Mouse (Mus musculus) forebrain, embryonic 15.5 days (tissue): Measurements from ENCODE around the gene Arnt2. TPM values are rescaled to one million over a fixed set of nuclear protein-coding genes. Genes with fewer than 3 reads are reported as not detected.
A peak's percentile ranks its signal among the peaks of the same experiment; 100 is the strongest.

Experiments used
- ATAC-seq: fragments of 200-750 bp; cut with Nextera tagmentation; replicated peaks from 2 replicates; pipeline ENCODE4 v1.8.0; 2017; ENCODE audit warnings: mild to moderate bottlenecking, moderate TSS enrichment, moderate library complexity
- H3K27ac ChIP-seq: fragments of 300-500 bp; sonication (generic); replicated peaks from 2 replicates; pipeline ENCODE4 v1.5.1; 2015; ENCODE audit warnings: mild to moderate bottlenecking, inconsistent platforms
- H3K27me3 ChIP-seq: fragments of 300-500 bp; sonication (generic); 2 replicates; pipeline ENCODE4 v1.6.1; 2015; ENCODE audit warnings: inconsistent platforms
- H3K36me3 ChIP-seq: fragments of 300-500 bp; sonication (generic); 2 replicates; pipeline ENCODE4 v1.6.1; 2015; ENCODE audit warnings: mild to moderate bottlenecking, inconsistent platforms
- H3K4me1 ChIP-seq: fragments of 300-500 bp; sonication (generic); 2 replicates; pipeline ENCODE4 v1.6.1; 2015; ENCODE audit warnings: inconsistent platforms
- H3K4me2 ChIP-seq: fragments of 300-500 bp; sonication (generic); replicated peaks from 2 replicates; pipeline ENCODE4 v1.6.1; 2015; ENCODE audit warnings: mild to moderate bottlenecking, inconsistent platforms
- H3K4me3 ChIP-seq: fragments of 300-500 bp; sonication (generic); 2 replicates; pipeline ENCODE4 v1.5.1; 2015; ENCODE audit warnings: mild to moderate bottlenecking, inconsistent platforms
- H3K9ac ChIP-seq: fragments of 300-500 bp; sonication (generic); replicated peaks from 2 replicates; pipeline ENCODE4 v1.6.1; 2015; ENCODE audit warnings: mild to moderate bottlenecking, inconsistent platforms
- H3K9me3 ChIP-seq: fragments of 300-500 bp; sonication (generic); 2 replicates; pipeline ENCODE4 v1.6.1; 2016; ENCODE audit warnings: inconsistent platforms
- WGBS: fragments of 180-500 bp; shearing (Covaris S2); methylation state at CpG from one replicate; pipeline ENCODE4 v1.1.7; 2015; ENCODE audit warnings: mixed read lengths; 5-methylcytosine and 5-hydroxymethylcytosine counted together
- polyA plus RNA-seq: library from polyadenylated mRNA; unstranded; fragments of >200 nt; fragmentation: Nextera tagmentation; extraction: Ambion mirVana; gene quantifications from 2 replicates; pipeline ENCODE4 v1.2.1, GENCODE M21; 2015

Arnt2 gene
- polyA plus RNA-seq, 1 experiment from 2014 or later: 61.2 TPM

DNA sequence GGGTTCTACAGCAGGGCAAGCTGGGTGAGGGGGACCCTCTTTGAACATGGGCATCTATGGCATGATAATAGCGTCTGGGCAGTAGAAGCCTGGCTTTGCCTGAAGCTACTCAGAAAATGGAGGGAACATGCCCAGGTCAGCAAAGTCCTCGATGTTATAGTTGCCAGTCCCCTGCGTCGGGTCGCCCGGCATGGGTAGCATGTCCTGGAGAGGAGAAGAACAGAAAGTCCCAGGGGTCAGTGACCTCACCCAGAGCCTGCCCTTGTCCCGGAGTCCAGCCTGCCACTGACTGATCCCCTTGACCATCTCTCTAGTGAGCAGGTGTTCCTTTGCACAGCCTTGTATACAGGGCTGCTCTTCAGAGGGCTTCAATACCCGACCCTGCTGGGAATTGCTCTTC lies 160.0 kb downstream of the Arnt2 start:
- Histone ChIP-seq H3K4me2 (no peak overlapping the region), H3K36me3 (peaks cover 38% of the 10 kb centered on the region; the same call in 1 of the 2 replicates), H3K9me3 (no peaks in the 10 kb centered on the region), H3K9ac (no peak overlapping the region), H3K4me3 (no peak overlapping the region), H3K27me3 (no peaks in the 10 kb centered on the region), H3K27ac (no peak overlapping the region), H3K4me1 (no peaks in the 10 kb centered on the region)
- WGBS: 90% methylated on average over 8 of the region's 8 CpGs
- ATAC-seq: no peak

DNA sequence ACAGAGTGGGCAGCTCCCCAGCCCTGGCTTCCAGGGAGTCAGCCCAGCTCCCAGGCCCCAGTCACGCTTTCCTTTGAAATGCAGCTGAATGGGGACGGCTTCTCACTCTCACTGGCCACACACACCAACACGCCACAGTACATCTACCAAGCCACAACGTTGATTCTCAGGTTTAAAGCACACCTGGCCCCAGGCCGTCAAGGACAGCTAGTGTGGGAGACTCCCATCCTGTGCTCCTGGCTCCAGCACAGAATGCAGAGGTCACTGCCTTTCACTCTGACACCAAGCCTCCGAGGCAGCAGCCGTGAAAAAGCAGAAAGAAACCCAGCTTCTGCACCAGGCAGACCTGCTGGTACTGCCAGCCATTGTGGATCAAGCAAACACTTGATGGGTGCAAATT lies 160.6 kb downstream of the Arnt2 start:
- no peak overlapping the region for H3K9ac ChIP-seq
- 55% methylated on average over 7 of the region's 7 CpGs for WGBS
- no peak for ATAC-seq
- no peak overlapping the region for H3K4me3 ChIP-seq
- peaks cover 33% of the 10 kb centered on the region; the same call in 1 of the 2 replicates for H3K36me3 ChIP-seq
- no peak overlapping the region for H3K27ac ChIP-seq
- no peak overlapping the region for H3K4me2 ChIP-seq
- no peaks in the 10 kb centered on the region for H3K9me3 ChIP-seq
- no peaks in the 10 kb centered on the region for H3K27me3 ChIP-seq
- no peaks in the 10 kb centered on the region for H3K4me1 ChIP-seq

DNA sequence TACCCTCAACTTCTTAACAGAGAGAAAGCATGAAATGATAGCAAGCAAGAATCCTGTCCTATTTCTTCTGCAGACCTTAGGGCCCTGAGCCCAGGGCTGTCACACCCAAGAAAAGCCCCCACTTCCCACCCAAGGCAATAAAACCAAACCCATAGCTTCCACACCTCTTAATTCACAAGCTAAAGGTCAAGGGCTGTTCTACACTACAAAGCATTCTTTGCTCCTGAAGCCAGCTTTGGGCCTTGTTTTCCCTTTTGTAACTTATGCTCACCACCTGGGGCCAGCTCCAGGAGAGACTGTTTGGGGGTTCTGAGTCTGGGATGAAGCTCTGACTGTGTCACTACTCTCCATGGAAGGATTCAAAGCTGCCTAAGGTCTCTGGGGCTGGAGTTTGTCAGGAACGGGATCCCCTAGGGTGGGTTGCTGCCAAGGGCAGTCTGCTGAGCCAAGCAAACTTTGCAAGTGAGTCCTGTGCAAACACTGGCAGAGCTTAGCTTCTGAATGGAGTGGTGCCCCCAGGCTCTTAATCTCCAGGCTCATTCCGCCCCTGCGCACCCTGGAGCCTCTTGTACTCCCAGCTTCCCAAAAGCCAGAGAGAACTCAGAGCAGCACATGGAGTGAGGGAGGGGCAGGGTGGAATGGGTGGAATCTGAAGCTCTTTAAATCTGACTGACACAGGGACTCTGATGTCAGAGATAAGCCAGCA lies 161.9 kb downstream of the Arnt2 start:
- peaks cover 26% of the 10 kb centered on the region; the same call in 1 of the 2 replicates for H3K36me3 ChIP-seq
- H3K27me3 ChIP-seq: no peaks in the 10 kb centered on the region
- H3K9ac ChIP-seq: no peak overlapping the region
- no peaks in the 10 kb centered on the region for H3K4me1 ChIP-seq
- H3K27ac ChIP-seq: no peak overlapping the region
- H3K4me2 ChIP-seq: no peak overlapping the region
- ATAC-seq: peak; percentile 44; the same call in 1 of the 2 replicates
- no peaks in the 10 kb centered on the region for H3K9me3 ChIP-seq
- 17% methylated on average over 3 of the region's 3 CpGs for WGBS
- no peak overlapping the region for H3K4me3 ChIP-seq

DNA sequence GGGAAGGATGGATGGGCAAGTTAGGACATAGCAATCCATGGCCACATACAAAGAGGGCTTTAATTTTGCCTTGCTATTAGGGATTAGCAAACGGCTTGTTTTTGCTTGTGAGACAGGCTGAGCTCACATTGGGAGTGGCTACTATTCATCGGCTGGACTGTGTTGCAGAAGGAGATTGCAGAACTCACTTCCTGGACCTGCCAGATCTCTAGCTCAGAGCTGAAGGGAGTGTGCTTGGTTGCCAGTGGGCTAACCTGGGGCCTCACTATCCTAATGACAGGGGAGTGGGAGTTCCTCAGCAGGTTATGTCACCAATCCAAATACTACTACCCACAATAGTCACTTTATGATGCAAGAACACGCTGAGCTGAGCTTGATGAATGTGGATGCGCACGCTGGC lies 163.1 kb downstream of the Arnt2 start:
- Histone ChIP-seq H3K9me3 (no peaks in the 10 kb centered on the region), H3K4me3 (no peak overlapping the region), H3K4me2 (no peak overlapping the region), H3K4me1 (no peaks in the 10 kb centered on the region), H3K27ac (no peak overlapping the region), H3K27me3 (no peaks in the 10 kb centered on the region), H3K36me3 (peaks cover 20% of the 10 kb centered on the region; the same call in 1 of the 2 replicates), H3K9ac (no peak overlapping the region)
- ATAC-seq: no peak
- 86% methylated on average over 5 of the region's 5 CpGs for WGBS

DNA sequence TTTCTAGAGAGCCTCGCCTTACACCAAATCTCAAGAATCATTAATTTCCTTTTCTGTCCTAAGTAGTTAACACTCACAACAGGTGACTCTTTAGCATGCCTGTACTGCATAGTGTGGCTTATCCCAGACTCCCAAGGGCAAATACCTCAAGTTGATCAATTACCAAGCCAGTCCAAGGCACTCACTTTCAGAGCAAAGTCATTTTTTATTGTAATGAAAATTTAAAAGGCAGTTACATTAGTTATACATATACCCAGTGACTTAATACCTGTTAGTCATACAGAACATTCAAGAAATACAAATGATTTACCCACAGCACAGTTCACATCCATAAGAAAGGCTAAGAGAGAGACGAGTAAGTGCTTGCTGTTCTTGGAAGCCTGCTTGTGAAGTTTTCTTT lies 163.9 kb downstream of the Arnt2 start:
- WGBS: 85% methylated on average over 2 of the region's 2 CpGs
- Histone ChIP-seq H3K9ac (no peak overlapping the region), H3K36me3 (peaks cover 13% of the 10 kb centered on the region; the same call in 1 of the 2 replicates), H3K9me3 (no peaks in the 10 kb centered on the region), H3K27ac (no peak overlapping the region), H3K4me1 (no peaks in the 10 kb centered on the region), H3K4me2 (no peak overlapping the region), H3K27me3 (no peaks in the 10 kb centered on the region), H3K4me3 (no peak overlapping the region)
- ATAC-seq: no peak

DNA sequence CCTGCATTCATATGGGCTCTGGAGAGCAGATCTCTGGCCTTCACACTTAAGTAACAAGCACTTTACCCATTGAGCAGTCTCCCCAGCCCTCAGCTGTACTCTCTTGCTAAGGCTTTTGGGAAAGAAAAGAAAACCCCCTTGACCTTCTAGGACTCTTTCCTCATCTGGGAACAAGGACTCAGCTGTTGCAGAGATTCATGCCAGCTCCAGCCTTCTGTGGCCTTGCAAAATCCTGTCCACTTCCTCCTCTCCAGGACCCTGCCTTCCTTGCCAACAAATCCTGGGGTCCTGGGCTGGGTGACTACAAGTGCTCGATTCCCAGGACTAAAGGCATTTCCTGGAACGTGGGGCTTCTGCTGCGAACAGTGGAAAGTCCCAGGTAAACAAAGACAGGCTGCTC lies 169.6 kb downstream of the Arnt2 start:
- WGBS: 77% methylated on average over 3 of the region's 3 CpGs
- H3K4me2 ChIP-seq: no peak overlapping the region
- no peak overlapping the region for H3K4me3 ChIP-seq
- H3K27ac ChIP-seq: no peak overlapping the region
- no peaks in the 10 kb centered on the region for H3K9me3 ChIP-seq
- H3K4me1 ChIP-seq: no peaks in the 10 kb centered on the region
- no peak for ATAC-seq
- H3K9ac ChIP-seq: no peak overlapping the region
- no peaks in the 10 kb centered on the region for H3K36me3 ChIP-seq
- no peaks in the 10 kb centered on the region for H3K27me3 ChIP-seq

DNA sequence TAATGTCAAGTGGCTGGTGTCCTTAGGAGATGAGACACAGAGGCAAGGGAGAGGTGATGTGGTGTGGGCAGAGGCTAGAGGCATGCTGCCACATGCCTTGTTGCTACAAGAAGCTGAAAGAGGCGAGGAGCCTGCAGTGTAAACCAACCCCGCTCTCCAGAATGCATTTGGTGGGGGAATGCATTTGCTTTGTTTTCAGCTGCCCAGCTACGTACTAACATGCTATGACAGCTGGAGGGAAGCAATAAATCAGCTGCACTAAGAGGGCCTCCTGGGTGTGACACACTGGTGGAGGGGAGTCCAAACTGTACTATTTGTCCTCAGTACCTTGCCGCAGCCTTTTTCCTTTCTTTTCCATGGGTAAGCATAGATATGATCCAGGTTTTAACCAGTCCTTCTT lies 172.3 kb downstream of the Arnt2 start:
- 72% methylated on average over 4 of the region's 4 CpGs for WGBS
- no peak overlapping the region for H3K4me2 ChIP-seq

DNA sequence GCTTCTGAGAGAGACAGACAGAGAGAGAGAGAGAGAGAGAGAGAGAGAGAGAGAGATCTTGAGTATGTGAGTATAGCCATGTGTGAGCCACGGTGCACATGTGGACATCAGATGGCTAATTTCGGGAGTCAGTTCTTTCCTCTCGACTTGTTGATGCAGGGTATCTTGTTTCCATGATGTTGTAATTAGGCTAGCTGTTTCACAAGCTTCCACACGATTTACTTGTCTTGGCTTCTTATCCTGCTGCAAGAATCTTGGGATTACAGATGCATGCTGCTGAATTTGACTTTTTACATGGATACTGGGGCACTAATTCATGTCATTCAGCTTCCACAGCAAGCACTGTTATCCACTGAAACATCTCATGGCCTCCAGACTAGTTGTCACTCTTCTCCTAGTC lies 178.6 kb downstream of the Arnt2 start:
- Histone ChIP-seq H3K4me1 (no peaks in the 10 kb centered on the region), H3K4me3 (no peak overlapping the region), H3K36me3 (no peaks in the 10 kb centered on the region), H3K27ac (no peak overlapping the region), H3K4me2 (no peak overlapping the region), H3K9ac (no peak overlapping the region), H3K9me3 (no peaks in the 10 kb centered on the region), H3K27me3 (no peaks in the 10 kb centered on the region)
- ATAC-seq: no peak
- 76% methylated on average over 4 of the region's 4 CpGs for WGBS

More for the DNA sequence above, 172.3 kb downstream of the Arnt2 start:
- ATAC-seq: no peak
- no peak overlapping the region for H3K27ac ChIP-seq
- no peak overlapping the region for H3K4me3 ChIP-seq
- no peaks in the 10 kb centered on the region for H3K36me3 ChIP-seq
- H3K9me3 ChIP-seq: no peaks in the 10 kb centered on the region
- no peak overlapping the region for H3K9ac ChIP-seq
- H3K4me1 ChIP-seq: no peaks in the 10 kb centered on the region
- H3K27me3 ChIP-seq: no peaks in the 10 kb centered on the region

DNA sequence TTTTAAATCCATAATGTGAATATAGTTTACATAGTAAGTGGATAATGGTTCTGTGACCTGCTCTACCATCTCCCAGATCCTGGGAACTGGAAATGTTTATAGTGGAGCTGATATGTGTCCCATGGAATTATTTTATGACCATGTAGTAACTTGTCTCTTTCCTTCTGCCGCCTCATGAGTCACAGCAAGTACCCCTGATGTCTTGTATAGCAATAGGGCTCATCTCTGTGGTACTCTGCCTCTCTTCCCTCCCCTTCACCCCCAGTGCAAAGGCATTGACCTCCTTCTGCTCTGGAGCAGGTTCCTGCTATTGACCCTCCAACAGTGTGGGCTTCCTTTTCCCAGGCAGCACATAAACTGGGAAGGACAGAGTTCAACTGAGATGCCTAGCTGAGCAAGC lies 182.3 kb downstream of the Arnt2 start:
- no peak overlapping the region for H3K9ac ChIP-seq
- H3K27me3 ChIP-seq: no peaks in the 10 kb centered on the region
- H3K9me3 ChIP-seq: no peaks in the 10 kb centered on the region
- H3K4me1 ChIP-seq: no peaks in the 10 kb centered on the region
- no peak overlapping the region for H3K4me3 ChIP-seq
- H3K4me2 ChIP-seq: no peak overlapping the region
- 85% methylated on average over 1 of the region's 1 CpGs for WGBS
- no peak for ATAC-seq
- no peaks in the 10 kb centered on the region for H3K36me3 ChIP-seq
- H3K27ac ChIP-seq: no peak overlapping the region

DNA sequence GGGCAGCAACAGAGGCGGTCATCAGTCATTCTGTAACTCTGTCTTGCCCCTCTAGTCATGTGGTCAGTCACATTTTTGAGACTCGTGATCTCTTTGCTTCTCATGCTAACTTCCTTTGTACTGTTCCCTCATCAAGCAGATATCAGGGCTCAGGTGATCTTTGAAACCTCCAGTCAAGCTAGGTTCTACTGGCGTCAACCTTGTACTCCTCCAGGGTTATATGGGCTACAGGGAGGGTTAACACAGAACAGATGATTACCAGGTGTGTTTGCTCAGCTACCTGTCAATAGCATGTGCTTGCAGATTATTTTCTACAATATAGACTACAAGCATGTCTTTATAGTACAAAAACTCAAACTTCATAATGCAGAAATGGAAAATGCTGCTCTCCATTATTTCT lies 183.1 kb downstream of the Arnt2 start:
- Histone ChIP-seq H3K4me1 (no peaks in the 10 kb centered on the region), H3K9ac (no peak overlapping the region), H3K36me3 (no peaks in the 10 kb centered on the region), H3K27me3 (no peaks in the 10 kb centered on the region), H3K4me2 (no peak overlapping the region), H3K9me3 (no peaks in the 10 kb centered on the region), H3K4me3 (no peak overlapping the region), H3K27ac (no peak overlapping the region)
- WGBS: 95% methylated on average over 3 of the region's 3 CpGs
- no peak for ATAC-seq

DNA sequence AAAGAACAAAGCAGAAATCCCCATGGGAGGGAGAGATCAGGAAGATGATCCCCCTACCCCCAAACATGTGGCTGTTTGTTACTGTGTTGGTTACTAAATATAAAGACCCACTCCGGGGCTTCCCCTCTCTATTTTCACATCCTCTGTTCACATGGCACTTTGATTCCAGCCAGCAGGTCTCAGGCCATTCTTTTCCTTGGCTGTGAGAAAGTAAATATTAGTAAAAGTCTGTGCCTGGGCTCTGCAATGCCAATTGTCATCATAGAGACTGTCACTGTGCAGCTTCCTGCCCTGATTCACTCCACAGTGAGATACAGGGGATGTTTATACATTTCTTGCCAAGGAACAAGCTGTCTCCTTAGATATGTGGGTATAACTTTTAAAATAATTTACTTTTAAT lies 197.9 kb downstream of the Arnt2 start:
- 63% methylated on average over 1 of the region's 1 CpGs for WGBS
- peaks cover 9% of the 10 kb centered on the region; the same call in 1 of the 2 replicates for H3K4me1 ChIP-seq
- H3K4me3 ChIP-seq: no peak overlapping the region
- H3K36me3 ChIP-seq: no peaks in the 10 kb centered on the region
- no peaks in the 10 kb centered on the region for H3K9me3 ChIP-seq
- H3K27me3 ChIP-seq: no peaks in the 10 kb centered on the region
- H3K27ac ChIP-seq: no peak overlapping the region
- no peak overlapping the region for H3K9ac ChIP-seq
- no peak overlapping the region for H3K4me2 ChIP-seq
- ATAC-seq: no peak

DNA sequence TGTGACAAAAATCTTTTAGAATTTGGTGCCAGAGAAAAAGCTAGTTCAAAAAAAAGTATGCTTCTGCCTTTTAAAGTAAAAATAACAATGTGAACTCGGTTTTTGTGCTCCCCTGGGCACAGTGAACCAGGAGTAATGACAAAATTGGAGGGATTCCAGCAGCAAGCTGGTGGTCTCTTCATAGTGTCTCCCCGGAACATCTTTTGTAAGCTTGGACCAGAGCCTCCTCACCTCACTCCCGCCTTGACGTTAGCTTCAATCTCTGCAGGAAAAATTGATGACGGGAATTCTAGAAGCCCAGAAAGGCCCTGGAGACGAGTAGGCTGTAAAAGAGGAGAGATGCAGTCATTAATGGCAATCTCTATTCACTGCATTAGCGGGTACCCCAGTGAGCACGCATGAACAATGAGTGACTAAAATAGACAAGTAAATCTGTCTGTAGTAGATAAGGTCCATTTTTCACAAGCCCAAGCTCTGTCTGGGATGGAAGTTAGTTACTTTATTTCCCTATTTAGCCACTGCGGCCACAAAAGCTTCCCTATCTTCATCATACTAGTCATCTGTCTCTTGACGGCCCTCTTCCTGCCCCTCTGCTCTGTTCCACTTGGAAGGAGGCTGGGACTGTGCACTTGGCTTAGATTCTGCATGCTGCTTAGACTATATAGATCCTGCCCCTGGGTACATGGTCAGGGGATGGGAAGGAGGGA lies 199.2 kb downstream of the Arnt2 start:
- Histone ChIP-seq H3K9me3 (no peaks in the 10 kb centered on the region), H3K4me1 (peaks cover 9% of the 10 kb centered on the region; the same call in 1 of the 2 replicates), H3K27ac (no peak overlapping the region; the same call in 1 of the 2 replicates), H3K4me3 (no peak overlapping the region), H3K27me3 (no peaks in the 10 kb centered on the region), H3K9ac (no peak overlapping the region), H3K36me3 (no peaks in the 10 kb centered on the region), H3K4me2 (no peak overlapping the region)
- WGBS: 40% methylated on average over 10 of the region's 10 CpGs
- no peak for ATAC-seq
